Mouse (Mus musculus) telencephalon, adult 2 months (tissue): ENCODE measurements around the gene Cog5.

Experiments used
- DNase-seq: peaks from one replicate; pipeline ENCODE4 v3.0.0-alpha.2; 2011; ENCODE audit warnings: low read depth, low spot score

Cog5 gene

GRCm38 (mm10) chr12:31819520-31819919 is 164.9 kb downstream of the Cog5 start:
- DNase-seq, result no peak

- DNase-seq, result no peak
These were observed 169.0 kb downstream of the Cog5 start for GRCm38 (mm10) chr12:31823671-31824070.

GRCm38 (mm10) chr12:31824831-31825230 is 170.2 kb downstream of the Cog5 start:
- DNase-seq, result no peak

- DNase-seq, result no peak
These were observed 171.2 kb downstream of the Cog5 start for GRCm38 (mm10) chr12:31825821-31826220.

- DNase-seq, result peak; percentile 78
These were observed 171.8 kb downstream of the Cog5 start for GRCm38 (mm10) chr12:31826476-31826875.

GRCm38 (mm10) chr12:31835480-31835879 is 180.8 kb downstream of the Cog5 start:
- no peak for DNase-seq

GRCm38 (mm10) chr12:31836211-31836610 is 181.5 kb downstream of the Cog5 start:
- no peak for DNase-seq

GRCm38 (mm10) chr12:31838521-31838920 is 183.9 kb downstream of the Cog5 start:
- DNase-seq, result no peak

- no peak for DNase-seq
These were observed 184.6 kb downstream of the Cog5 start for GRCm38 (mm10) chr12:31839249-31839648.

GRCm38 (mm10) chr12:31846077-31846476 is 191.4 kb downstream of the Cog5 start:
- DNase-seq, result no peak

GRCm38 (mm10) chr12:31848630-31849415 is 194.2 kb downstream of the Cog5 start:
- peak; percentile 56 for DNase-seq

GRCm38 (mm10) chr12:31849601-31850000 is 194.9 kb downstream of the Cog5 start:
- DNase-seq, result no peak

- no peak for DNase-seq
These were observed 199.4 kb downstream of the Cog5 start for GRCm38 (mm10) chr12:31854039-31854438.

- DNase-seq, result no peak
These were observed 200.1 kb downstream of the Cog5 start for GRCm38 (mm10) chr12:31854817-31855216.

- DNase-seq, result peak; percentile 23
These were observed 203.1 kb downstream of the Cog5 start for GRCm38 (mm10) chr12:31857784-31858183.

- DNase-seq, result no peak
These were observed 208.2 kb downstream of the Cog5 start for GRCm38 (mm10) chr12:31862668-31863538.

GRCm38 (mm10) chr12:31876775-31877174 is 222.1 kb downstream of the Cog5 start:
- no peak for DNase-seq

GRCm38 (mm10) chr12:31882736-31883135 is 228.1 kb downstream of the Cog5 start:
- no peak for DNase-seq

- no peak for DNase-seq
These were observed 229.7 kb downstream of the Cog5 start for GRCm38 (mm10) chr12:31884365-31884764.

GRCm38 (mm10) chr12:31885084-31885483 is 230.4 kb downstream of the Cog5 start:
- DNase-seq, result no peak

- DNase-seq, result peak; percentile 86
These were observed 231.4 kb downstream of the Cog5 start for GRCm38 (mm10) chr12:31885844-31886606.

- no peak for DNase-seq
These were observed 236.0 kb downstream of the Cog5 start for GRCm38 (mm10) chr12:31890685-31891084.
